Mouse (Mus musculus) hindlimb bud, embryonic 11.5 days (tissue): Measurements from ENCODE around the gene Angptl8.
"Not testable (repeated sequence)": the region's sequence is repeated elsewhere in the genome, so short reads cannot be mapped to it uniquely, and the experiment has no call there.

ENCODE experiments used
- DNase-seq: peaks from one replicate; pipeline ENCODE4 v3.0.0-alpha.2; 2012; ENCODE audit warnings: low read depth, low spot score; ENCODE audit errors: extremely low spot score

Angptl8 gene

DNA sequence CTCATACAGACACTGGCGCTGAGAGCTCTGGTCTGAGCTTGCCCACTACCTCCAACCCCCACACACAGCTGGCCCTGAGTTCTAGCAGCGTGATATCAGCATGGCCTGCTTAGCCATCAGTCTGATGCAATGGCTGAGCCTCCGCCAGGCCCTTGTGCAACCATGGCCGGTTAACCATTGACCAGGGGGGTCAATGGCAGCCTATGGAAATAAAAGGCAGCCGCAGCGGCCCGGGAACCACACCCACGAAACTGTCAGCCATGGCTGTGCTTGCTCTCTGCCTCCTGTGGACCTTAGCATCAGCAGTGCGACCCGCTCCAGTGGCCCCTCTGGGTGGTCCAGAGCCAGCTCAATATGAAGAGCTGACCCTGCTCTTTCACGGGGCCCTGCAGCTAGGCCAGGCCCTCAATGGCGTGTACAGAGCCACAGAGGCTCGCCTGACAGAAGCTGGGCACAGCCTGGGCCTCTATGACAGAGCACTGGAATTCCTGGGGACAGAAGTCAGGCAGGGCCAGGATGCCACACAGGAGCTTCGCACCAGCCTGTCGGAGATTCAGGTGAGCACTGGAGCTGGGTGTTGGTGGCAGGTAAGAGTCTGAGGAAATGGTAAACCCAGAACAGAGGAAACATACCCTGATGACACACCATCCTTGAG is at the start of gene Angptl8:
Gene Angptl8 (plus strand): TSS at position 253 of the 655 bp plus-strand sequence.
- DNase-seq, result no peak

DNA sequence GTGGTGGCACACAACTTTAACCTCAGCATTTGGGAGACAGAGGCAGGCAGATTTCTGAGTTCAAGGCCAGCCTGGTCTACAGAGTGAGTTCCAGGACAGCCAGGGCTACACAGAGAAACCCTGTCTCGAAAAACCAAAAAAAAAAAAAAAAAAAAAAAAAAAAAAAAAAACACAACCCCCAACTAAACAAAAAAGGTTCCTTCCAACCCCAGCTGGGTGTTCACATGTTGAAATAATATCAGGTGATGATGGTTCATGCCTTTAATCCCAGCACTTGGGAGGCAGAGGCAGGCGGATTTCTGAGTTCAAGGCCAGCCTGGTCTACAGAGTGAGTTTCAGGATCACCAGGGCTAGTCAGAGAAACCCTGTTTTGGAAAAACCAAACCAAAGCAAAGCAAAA is 49.0 kb upstream of the Angptl8 start:
- not testable (repeated sequence) for DNase-seq

DNA sequence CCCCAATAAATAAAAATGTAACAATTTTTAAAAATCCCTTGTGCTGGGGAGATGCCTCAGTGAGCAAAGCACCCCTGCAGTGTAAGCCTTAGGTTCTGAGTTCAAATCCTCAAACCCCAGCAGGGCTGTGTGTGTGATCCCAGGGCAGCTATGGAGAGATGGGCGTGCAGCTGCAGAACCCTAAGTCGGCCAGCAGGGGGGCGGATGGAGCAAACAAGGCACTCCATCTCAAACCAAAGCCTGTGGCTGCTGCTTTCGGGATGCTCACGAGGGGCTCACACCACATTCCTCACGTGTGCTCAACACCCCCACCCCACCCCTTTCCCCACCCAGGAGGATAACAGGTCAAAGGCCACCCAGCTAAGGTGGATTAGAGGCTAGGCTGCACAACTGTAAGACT is 48.4 kb upstream of the Angptl8 start:
- no peak for DNase-seq

- DNase-seq, result no peak
These were observed 47.7 kb upstream of the Angptl8 start for GRCm38 (mm10) chr9:21787654-21788053.

DNA sequence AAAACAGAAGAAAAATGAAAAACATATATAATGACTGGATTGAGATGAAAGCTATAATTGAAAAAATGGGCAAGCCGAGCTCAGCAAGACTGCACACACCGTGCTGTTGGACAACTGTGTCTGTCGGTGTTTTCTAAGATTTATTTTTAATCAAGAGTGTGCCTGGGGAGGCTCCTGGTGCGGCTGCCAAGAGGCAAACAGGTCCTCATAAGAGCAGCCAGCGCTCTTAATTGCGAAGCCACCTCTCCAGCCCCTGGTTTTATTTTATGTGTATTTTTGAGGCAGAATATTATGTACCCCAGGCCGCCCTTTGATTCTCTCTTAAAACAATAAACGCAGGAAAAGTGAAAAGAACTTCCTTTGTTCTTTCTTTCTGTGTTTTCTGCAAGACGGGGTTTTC is 47.1 kb upstream of the Angptl8 start:
- DNase-seq, result no peak

- no peak for DNase-seq
These were observed 43.4 kb upstream of the Angptl8 start for GRCm38 (mm10) chr9:21791861-21792260.

- DNase-seq, result no peak
These were observed 42.7 kb upstream of the Angptl8 start for GRCm38 (mm10) chr9:21792644-21793043.

- not testable (repeated sequence) for DNase-seq
These were observed 41.8 kb upstream of the Angptl8 start for GRCm38 (mm10) chr9:21793507-21793906.

DNA sequence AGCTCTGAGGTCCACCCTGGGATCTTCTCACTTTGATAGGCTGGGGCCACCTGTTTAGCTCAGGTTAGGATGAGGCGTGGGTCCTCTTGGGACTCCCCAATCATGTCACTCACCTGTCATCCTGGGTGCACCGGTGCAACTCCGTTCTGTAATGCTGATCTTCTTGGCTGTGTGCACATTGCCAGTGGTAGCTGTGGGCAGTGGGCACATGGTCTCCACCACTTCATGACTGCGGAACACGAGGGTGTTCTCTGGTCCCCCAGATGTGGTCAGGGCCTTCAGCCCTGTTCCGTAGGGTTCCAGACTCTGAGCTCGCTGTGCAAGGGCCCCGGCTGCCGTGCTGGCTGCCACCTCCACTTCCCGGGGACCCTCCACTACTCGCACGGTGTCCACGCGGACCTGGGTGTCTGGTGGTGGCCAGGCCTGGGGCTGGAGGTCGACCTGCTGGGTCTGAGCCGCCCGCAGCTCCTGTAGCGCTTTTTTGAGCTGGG is 40.9 kb upstream of the Angptl8 start:
- DNase-seq, result no peak

DNA sequence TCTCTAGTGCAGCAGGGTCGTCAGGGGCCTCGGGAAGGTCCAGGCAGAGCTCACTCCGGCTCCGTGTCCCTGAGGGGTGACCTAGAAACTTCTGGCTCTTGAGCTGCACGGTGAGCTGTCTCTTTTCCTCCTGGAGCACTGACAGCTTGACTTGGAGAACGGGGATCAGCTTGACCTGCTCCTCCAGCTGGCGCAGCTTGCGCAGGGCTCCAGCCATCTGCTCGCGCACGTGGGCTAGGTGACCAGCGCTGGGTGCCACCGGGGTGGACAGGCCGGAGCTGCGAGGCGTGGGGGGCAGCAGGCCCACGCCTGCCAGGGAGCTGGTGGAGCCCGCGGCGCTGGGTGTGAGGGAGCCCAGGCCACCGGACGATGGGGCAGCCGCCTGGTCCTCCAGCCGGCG is 40.4 kb upstream of the Angptl8 start:
- no peak for DNase-seq

DNA sequence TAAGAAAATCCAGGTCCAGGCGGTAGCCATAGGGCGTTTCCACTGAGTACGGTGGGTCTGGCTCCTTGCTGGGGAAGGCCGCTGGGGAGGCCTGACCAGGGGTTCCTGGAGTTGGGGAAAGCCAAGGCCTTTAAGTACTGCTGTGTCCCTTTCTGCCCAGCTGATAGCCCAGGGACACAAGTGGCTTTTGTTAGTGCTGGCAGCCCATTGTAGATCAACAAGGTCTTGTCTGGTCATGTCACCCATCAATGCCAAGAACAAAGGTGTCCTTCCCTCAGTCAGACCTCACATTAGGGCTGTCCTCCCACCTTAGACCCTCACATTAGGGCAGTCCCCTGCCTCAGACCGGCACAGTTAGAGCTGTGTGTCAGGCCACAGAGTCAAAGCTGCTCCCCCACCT is 39.7 kb upstream of the Angptl8 start:
- DNase-seq, result no peak

- DNase-seq, result no peak
These were observed 39.1 kb upstream of the Angptl8 start for GRCm38 (mm10) chr9:21796259-21796658.

DNA sequence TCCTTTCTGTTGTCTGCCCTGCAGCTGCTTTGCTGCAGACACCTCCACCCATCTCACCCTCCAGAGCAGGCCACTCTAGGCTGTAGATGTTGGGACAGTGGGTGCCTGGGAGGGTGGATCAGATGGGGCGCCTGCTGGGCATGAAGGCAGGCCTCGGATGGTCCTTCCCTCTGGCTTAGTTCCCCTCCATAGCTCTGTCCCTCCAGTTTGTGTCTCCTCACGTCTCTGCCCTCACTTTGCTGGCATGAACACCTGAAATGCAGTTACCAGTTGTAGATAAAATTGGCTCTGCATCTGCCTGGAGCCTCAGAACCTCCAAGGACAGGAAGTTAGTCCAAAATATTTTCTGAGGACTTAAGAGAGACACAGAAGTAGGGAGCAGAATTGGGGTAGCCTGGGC is 38.4 kb upstream of the Angptl8 start:
- DNase-seq, result no peak

DNA sequence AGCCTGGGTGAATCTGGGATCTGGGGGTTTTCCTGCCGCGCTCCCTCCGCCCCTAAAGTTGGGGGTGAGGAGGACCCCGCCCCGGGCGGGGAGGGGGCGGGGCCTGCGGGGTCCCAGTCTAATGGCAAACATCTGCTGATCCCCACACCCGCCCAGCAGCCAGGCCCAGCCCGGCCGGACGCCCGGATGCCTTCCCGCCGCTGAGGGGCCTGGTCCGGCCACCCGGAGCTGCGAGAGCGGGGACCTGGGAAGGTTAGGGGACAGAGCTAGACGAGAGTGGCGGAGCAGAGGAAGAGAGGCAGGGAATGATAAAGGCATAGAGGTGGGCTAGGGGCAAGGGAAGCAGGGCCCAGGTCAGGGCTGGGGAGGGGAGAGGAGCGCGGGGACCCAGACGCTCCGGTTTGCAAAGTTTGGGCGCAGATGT is 37.4 kb upstream of the Angptl8 start:
- DNase-seq, result no peak

- no peak for DNase-seq
These were observed 36.8 kb upstream of the Angptl8 start, which contains the start of gene Kank2 for GRCm38 (mm10) chr9:21798345-21799009. Kank2 (minus strand) TSS chr9:21798744.

GRCm38 (mm10) chr9:21799010-21799350 is 36.3 kb upstream of the Angptl8 start:
- no peak for DNase-seq

DNA sequence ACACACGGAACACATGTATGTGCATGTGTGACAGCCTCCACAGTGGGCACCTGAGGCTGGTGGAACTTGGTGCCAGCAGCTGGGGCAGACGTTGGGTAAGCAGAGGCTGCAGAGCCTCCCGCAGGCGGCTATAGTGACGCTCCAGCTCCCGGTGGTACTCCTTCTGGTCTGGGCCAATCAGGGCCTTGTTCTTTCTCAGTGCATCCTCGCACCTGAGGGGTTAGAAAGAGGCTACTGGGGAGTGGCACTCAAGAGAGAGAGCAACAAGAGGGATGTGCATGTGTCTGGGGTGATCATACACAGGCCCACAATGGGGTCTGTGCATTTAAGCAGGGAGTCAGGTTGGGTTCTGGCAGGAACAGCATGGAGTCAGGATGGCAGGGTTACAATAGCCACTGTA is 34.2 kb upstream of the Angptl8 start:
- no peak for DNase-seq

DNA sequence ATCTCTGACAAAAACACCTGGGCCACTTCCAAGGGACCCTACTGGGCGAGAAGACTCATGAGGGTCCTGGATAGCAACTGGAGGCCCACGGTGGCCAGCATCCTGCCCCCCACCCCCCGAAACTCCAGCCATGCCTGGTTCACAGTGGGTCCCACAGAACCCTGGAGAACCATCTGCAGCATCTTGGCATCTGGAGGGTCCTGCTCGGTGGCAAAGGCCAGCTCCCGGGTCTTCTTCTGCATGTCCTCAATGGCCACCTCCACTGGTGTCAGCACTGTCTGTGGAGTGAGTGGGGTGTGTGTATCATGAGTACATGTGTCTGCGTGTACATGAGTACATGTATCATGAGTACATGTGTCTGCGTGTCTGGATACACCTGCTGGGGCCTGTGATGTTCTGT is 33.7 kb upstream of the Angptl8 start:
- DNase-seq, result no peak

GRCm38 (mm10) chr9:21803986-21804644 is 31.2 kb upstream of the Angptl8 start:
- DNase-seq, result no peak

- DNase-seq, result no peak
These were observed 28.9 kb upstream of the Angptl8 start for GRCm38 (mm10) chr9:21806363-21806762.

- no peak for DNase-seq
These were observed 28.3 kb upstream of the Angptl8 start for GRCm38 (mm10) chr9:21806976-21807375.

- no peak for DNase-seq
These were observed 26.7 kb upstream of the Angptl8 start for GRCm38 (mm10) chr9:21808561-21808960.
